ENCODE assay signal across 8 mouse cellular contexts in genomic region chr17:66404883-66405590, GRCm38 (mm10). TPM values are rescaled to one million over a fixed set of nuclear protein-coding genes. Genes with fewer than 3 reads are reported as not detected.
A peak's percentile ranks its signal among the peaks of the same experiment; 100 is the strongest.
DNase-seq lines count a peak whose midpoint lies in the region; ATAC-seq and TF ChIP-seq lines count a peak whose summit lies in the region.

No protein-coding gene starts in this region.

- no peaks in the 10 kb centered on the region for H3K36me3 ChIP-seq in heart, embryonic 10.5 days
- no peaks in the 10 kb centered on the region for H3K36me3 ChIP-seq in embryonic facial prominence, embryonic 13.5 days
- H3K36me3 ChIP-seq in hindbrain, embryonic 10.5 days = peaks cover 30% of the 10 kb centered on the region

- no peaks in the 10 kb centered on the region for H3K9me3 ChIP-seq in heart, embryonic 10.5 days
- no peaks in the 10 kb centered on the region for H3K9me3 ChIP-seq in embryonic facial prominence, embryonic 13.5 days
- no peaks in the 10 kb centered on the region for H3K9me3 ChIP-seq in hindbrain, embryonic 10.5 days

- ATAC-seq in embryonic facial prominence, embryonic 13.5 days (ENCODE audit: insufficient number of reproducible peaks, insufficient read depth, low FRiP score, low TSS enrichment, low read depth) = no peak
- ATAC-seq in megakaryocyte-erythroid progenitor cell, adult 5-6 weeks (replicated peaks; ENCODE audit: low FRiP score, low TSS enrichment, poor library complexity, severe bottlenecking) = no peak

- 15% methylated on average over 10 of the region's 10 CpGs for WGBS in heart, embryonic 10.5 days
- WGBS in embryonic facial prominence, embryonic 13.5 days = 23% methylated on average over 10 of the region's 10 CpGs
- WGBS in hindbrain, embryonic 10.5 days = 11% methylated on average over 10 of the region's 10 CpGs
- WGBS in lung, adult 2 months = 24% methylated on average over 10 of the region's 10 CpGs

- H3K27ac ChIP-seq in heart, embryonic 10.5 days = peak overlapping the region; percentile 80
- H3K27ac ChIP-seq in embryonic facial prominence, embryonic 13.5 days = no peak overlapping the region
- peak overlapping the region; percentile 82 for H3K27ac ChIP-seq in hindbrain, embryonic 10.5 days

- no peaks in the 10 kb centered on the region for H3K27me3 ChIP-seq in heart, embryonic 10.5 days (ENCODE audit: insufficient read depth, poor library complexity, severe bottlenecking)
- no peaks in the 10 kb centered on the region for H3K27me3 ChIP-seq in embryonic facial prominence, embryonic 13.5 days
- no peaks in the 10 kb centered on the region for H3K27me3 ChIP-seq in hindbrain, embryonic 10.5 days (ENCODE audit: insufficient read depth, poor library complexity, severe bottlenecking)

- H3K9ac ChIP-seq in embryonic facial prominence, embryonic 13.5 days = peak overlapping the region; percentile 21; the same call in 1 of the 2 replicates

- peak overlapping the region; percentile 22 for H3K4me3 ChIP-seq in heart, embryonic 10.5 days
- H3K4me3 ChIP-seq in embryonic facial prominence, embryonic 13.5 days = 0 out of 2 replicates have a peak overlapping the region, but pooled peaks have one; percentile 8
- peak overlapping the region; percentile 16 for H3K4me3 ChIP-seq in hindbrain, embryonic 10.5 days
- H3K4me3 ChIP-seq in lung, adult 2 months (replicated peaks; ENCODE audit: extremely low read depth, low read depth, low read length) = no peak overlapping the region

- DNase-seq in heart, embryonic 10.5 days (ENCODE audit: low spot score) = peak; percentile 77
- DNase-seq in heart, adult 8-10 months (ENCODE audit: low spot score) = no peak
- DNase-seq in adrenal gland, adult (ENCODE audit: inconsistent age in 2 of 2, low spot score in 1 of 2) = peak; percentile 87 to 92
- DNase-seq in hindbrain, embryonic 10.5 days (ENCODE audit: low spot score) = peak; percentile 72
- peak; percentile 73 for DNase-seq in lung, adult 2 months
- DNase-seq in ovary, postnatal 36 days (ENCODE audit: low spot score) = peak; percentile 74

- no peak for TF ChIP-seq CTCF in lung, adult 2 months (IDR thresholded peaks at IDR 0.05; ENCODE audit: insufficient read depth, low read length)

- no peak; the same call in 1 of the 2 replicates for TF ChIP-seq POLR2A in lung, adult 2 months (IDR thresholded peaks at IDR 0.05; ENCODE audit: borderline replicate concordance, extremely low read depth, low read depth, low read length)

- peak overlapping the region; percentile 37 for H3K4me2 ChIP-seq in embryonic facial prominence, embryonic 13.5 days

- peaks cover 64% of the 10 kb centered on the region for H3K4me1 ChIP-seq in heart, embryonic 10.5 days
- peaks cover 27% of the 10 kb centered on the region for H3K4me1 ChIP-seq in embryonic facial prominence, embryonic 13.5 days
- H3K4me1 ChIP-seq in hindbrain, embryonic 10.5 days (replicated peaks) = peaks cover 86% of the 10 kb centered on the region
- peaks cover 14% of the 10 kb centered on the region for H3K4me1 ChIP-seq in lung, adult 2 months (ENCODE audit: control insufficient read depth, insufficient read depth, low read length)

RNA-seq across cellular contexts. Expression of gene Mtcl1, which starts 44.5 kb away (rescaled TPM):
- 2.4 and 3.7 TPM in 2 replicates for polyA plus RNA-seq in heart, embryonic 10.5 days (2016; fragmentation: Nextera tagmentation; extraction: Ambion mirVana)
- 1 to 10 TPM; 4.4 to 6.8 (median 5.3) TPM for total RNA-seq in heart, adult 8-10 months (2022)
- 4.0 and 4.1 TPM in 2 replicates for polyA plus RNA-seq in embryonic facial prominence, embryonic 13.5 days (2015; fragmentation: Nextera tagmentation; extraction: Ambion mirVana)
- polyA plus RNA-seq in hindbrain, embryonic 10.5 days (2016; fragmentation: Nextera tagmentation; extraction: Ambion mirVana) = 52.8 and 89.7 TPM in 2 replicates
- polyA plus RNA-seq in lung, adult 2 months (2012; rRNA removed) = 30.6 and 32.1 TPM in 2 replicates
- not detected in 2 replicates for total RNA-seq in megakaryocyte-erythroid progenitor cell, adult 5-6 weeks (2014; fragmentation: Nextera tagmentation)
- total RNA-seq in megakaryocyte-erythroid progenitor cell, adult 5-6 weeks (2017) = not detected in 2 replicates
